Mouse (Mus musculus): ENCODE measurements around the gene Ctsf. TPM values are rescaled to one million over a fixed set of nuclear protein-coding genes. Genes with fewer than 3 reads are reported as not detected.
"Not testable (repeated sequence)": the region's sequence is repeated elsewhere in the genome, so short reads cannot be mapped to it uniquely, and the experiment has no call there.

Gene Ctsf
- total RNA-seq, 2 experiments from 2014 or later: 29.5 to 38.2 TPM

DNA sequence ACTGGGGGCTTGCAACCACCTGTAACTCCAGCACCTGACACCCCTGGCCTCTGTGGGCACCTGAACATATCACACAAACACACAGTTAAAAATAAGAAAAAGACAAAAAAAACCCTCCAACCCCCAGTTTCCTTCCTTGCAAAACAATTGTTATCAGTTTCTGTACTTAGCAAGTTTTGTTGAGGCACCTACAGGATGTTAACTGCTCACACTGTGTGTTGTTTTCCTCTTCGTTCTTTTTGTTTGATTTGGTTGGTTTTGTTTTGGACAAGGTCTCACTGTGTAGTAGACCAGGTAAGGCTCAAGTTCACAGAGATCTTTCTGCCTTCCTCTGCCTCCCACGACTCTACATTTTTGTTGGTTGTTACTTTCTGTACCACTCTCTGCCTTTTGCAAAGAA is 12.3 kb upstream of the Ctsf start:
- intact Hi-C loops (cut with DNase I; ENCODE audit: low total_unique reads): loop anchor here (10.0 kb wide), 1 partner anchor 218 kb away; the partner anchor contains the start of gene Rce1
- no peak for DNase-seq

DNA sequence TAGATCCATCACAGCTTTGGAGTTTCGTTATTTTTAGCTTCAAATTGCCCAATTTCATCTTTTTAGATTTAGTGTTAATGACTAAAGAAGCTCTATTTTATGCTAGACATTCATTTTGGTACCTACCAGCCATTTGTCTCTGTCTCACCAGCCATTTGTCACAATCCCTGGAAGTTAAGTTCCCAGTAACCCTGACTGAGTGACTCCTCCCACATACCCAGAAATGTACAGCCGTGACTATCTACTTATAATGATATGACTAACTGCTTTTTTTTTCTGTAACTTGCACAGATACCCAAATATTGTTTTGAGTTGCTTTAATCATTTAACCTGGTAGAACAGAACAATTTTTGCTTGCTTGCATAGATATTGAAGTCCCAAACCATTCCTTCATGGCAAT is 9.1 kb upstream of the Ctsf start:
- intact Hi-C loops (cut with DNase I; ENCODE audit: low total_unique reads): loop anchor here (2.0 to 10.0 kb wide), 2 partner anchors 91 to 221 kb away; partner anchors contain the start of gene Rce1
- no peak for DNase-seq

- intact Hi-C loops (cut with DNase I; ENCODE audit: low total_unique reads): loop anchor here (2.0 to 10.0 kb wide), 2 partner anchors 93 to 223 kb away; partner anchors contain the start of gene Rce1
Observed at GRCm38 (mm10) chr19:4847490-4847889, 7.4 kb upstream of the Ctsf start.

GRCm38 (mm10) chr19:4849800-4850199 is 5.1 kb upstream of the Ctsf start:
- DNase-seq: no peak
- intact Hi-C loops (cut with DNase I; ENCODE audit: low total_unique reads): loop anchor here (10.0 kb wide), 1 partner anchor 225 kb away; the partner anchor contains the start of gene Rce1

More at GRCm38 (mm10) chr19:4847490-4847889, 7.4 kb upstream of the Ctsf start:
- no peak for DNase-seq

DNA sequence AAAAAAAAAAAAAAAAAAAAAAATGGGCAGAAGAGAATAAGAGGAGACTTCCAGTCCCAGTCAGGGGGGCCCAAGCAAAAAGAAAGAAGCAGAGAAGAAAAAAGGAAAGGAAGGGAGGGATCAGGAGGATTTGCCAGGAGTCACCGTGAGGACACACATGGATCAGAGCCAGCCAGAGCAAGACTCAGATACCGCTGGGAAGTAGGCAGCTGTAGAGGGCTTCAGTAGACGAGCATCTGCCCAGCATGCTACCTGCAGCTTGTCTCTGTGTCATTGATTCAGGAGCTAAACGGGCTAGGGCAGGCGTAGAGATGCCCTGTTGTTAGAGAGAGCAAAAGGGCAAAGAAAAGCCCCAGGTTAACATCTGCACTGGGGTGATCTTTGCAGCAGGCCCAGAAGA is 4.6 kb upstream of the Ctsf start:
- intact Hi-C loops (cut with DNase I; ENCODE audit: low total_unique reads): no loop called here
- no peak for DNase-seq

- intact Hi-C loops (cut with DNase I; ENCODE audit: low total_unique reads): no loop called here
- no peak for DNase-seq
Observed at GRCm38 (mm10) chr19:4855470-4855820, 515 bp downstream of the Ctsf start.

- no peak for DNase-seq
- intact Hi-C loops (cut with DNase I; ENCODE audit: low total_unique reads): no loop called here
Observed at GRCm38 (mm10) chr19:4855951-4856350, 1.0 kb downstream of the Ctsf start.

- intact Hi-C loops (cut with DNase I; ENCODE audit: low total_unique reads): no loop called here
- no peak for DNase-seq
Observed at GRCm38 (mm10) chr19:4859081-4859480, 4.2 kb downstream of the Ctsf start.

- intact Hi-C loops (cut with DNase I; ENCODE audit: low total_unique reads): no loop called here
- DNase-seq: no peak
Observed at GRCm38 (mm10) chr19:4863048-4863447, 8.1 kb downstream of the Ctsf start.

DNA sequence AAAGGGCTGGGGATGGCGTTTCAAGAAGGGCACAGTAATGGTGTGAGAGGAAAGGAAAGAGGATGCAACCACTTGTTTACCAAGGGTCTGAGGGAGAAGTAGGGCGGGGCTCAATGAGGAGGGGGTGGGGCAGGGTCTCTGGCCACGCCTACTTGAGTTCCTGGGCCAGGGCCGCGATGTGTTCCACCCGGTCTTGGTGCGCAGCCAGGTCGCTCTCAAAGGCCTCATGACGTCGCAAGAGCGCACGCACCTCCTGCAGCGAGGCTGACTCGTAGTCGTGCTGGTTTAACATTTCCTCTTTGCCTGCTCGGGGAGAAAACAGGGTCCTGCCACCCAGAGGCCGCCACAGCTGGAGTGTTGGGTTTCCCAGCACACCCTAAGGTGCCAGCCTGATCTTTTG is 10.2 kb downstream of the Ctsf start:
- intact Hi-C loops (cut with DNase I; ENCODE audit: low total_unique reads): no loop called here
- peak; percentile 46 for DNase-seq

DNA sequence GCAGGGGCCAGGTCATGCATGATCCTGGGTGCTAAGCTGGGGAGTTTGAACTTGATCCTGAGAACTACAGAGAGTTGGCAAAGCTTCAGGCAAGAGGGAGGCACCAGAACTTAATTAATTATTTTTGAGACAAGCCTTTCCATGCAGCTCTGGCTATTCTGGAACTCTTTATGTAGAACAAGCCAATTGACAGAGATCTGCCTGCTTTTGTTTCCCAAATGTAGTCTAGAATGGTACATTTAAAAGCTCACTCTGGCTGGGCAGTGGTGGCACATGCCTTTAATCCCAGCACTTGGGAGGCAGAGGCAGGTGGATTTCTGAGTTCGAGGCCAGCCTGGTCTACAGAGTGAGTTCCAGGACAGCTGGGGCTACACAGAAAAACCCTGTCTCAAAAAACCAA is 19.7 kb downstream of the Ctsf start:
- intact Hi-C loops (cut with DNase I; ENCODE audit: low total_unique reads); DNase-seq: not testable (repeated sequence)

DNA sequence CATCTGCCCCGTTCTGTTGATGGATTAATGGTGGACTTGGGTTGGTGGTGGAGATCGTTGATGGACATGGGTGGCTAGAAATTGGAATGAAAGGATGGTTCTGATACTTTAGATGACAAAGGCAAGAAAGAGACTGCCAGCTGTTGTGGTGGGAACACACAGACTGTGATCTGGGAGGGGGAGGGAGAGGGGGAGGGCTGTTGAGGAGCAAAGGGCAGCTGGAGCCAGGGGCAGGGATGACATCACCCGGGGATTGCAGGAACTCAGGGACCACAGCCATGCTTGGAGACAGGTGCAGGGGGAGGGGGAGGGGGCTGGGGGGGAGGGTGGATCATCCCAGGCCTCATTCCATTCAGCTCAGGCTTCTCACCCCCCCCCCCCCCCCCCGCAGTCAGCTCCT is 21.3 kb downstream of the Ctsf start:
- peak; percentile 59 for DNase-seq
- intact Hi-C loops (cut with DNase I; ENCODE audit: low total_unique reads): no loop called here

GRCm38 (mm10) chr19:4876755-4877154 is 21.8 kb downstream of the Ctsf start:
- DNase-seq: peak; percentile 63
- intact Hi-C loops (cut with DNase I; ENCODE audit: low total_unique reads): no loop called here

- DNase-seq: peak; percentile 74
- intact Hi-C loops (cut with DNase I; ENCODE audit: low total_unique reads): no loop called here
Observed at GRCm38 (mm10) chr19:4877785-4878184, 22.9 kb downstream of the Ctsf start, which contains the start of gene Actn3. Gene Actn3, minus strand, starts transcription at chr19:4877909.

GRCm38 (mm10) chr19:4878405-4879323 is 23.7 kb downstream of the Ctsf start, which contains the start of gene Zdhhc24:
Gene Zdhhc24, plus strand, starts transcription at chr19:4878668.
- intact Hi-C loops (cut with DNase I; ENCODE audit: low total_unique reads): no loop called here
- DNase-seq: peak; percentile 94

GRCm38 (mm10) chr19:4879324-4879703 is 24.4 kb downstream of the Ctsf start:
- DNase-seq: no peak
- intact Hi-C loops (cut with DNase I; ENCODE audit: low total_unique reads): no loop called here

GRCm38 (mm10) chr19:4883961-4884360 is 29.0 kb downstream of the Ctsf start:
- intact Hi-C loops (cut with DNase I; ENCODE audit: low total_unique reads): no loop called here
- no peak for DNase-seq

GRCm38 (mm10) chr19:4889791-4890190 is 34.9 kb downstream of the Ctsf start:
- no peak for DNase-seq
- intact Hi-C loops (cut with DNase I; ENCODE audit: low total_unique reads): no loop called here

GRCm38 (mm10) chr19:4891798-4892197 is 36.9 kb downstream of the Ctsf start:
- no peak for DNase-seq
- intact Hi-C loops (cut with DNase I; ENCODE audit: low total_unique reads): no loop called here

GRCm38 (mm10) chr19:4896780-4897520 is 42.0 kb downstream of the Ctsf start:
- DNase-seq: no peak
- intact Hi-C loops (cut with DNase I; ENCODE audit: low total_unique reads): no loop called here
